Mouse (Mus musculus) lung, postnatal 0 days (tissue): ENCODE measurements around the gene Osbpl9. TPM values are rescaled to one million over a fixed set of nuclear protein-coding genes. Genes with fewer than 3 reads are reported as not detected.

Experiments
- ATAC-seq: fragments of 200-750 bp; cut with Nextera tagmentation; 2 replicates; pipeline ENCODE4 v1.8.0; 2017; ENCODE audit warnings: moderate library complexity
- DNase-seq: peaks from one replicate; pipeline ENCODE4 v3.0.0-alpha.2; 2016; ENCODE audit warnings: low spot score
- H3K27ac ChIP-seq: fragments of 300-500 bp; sonication (generic); 2 replicates; pipeline ENCODE4 v1.5.1; 2014; ENCODE audit warnings: antibody characterized with exemption, mild to moderate bottlenecking, low read length, mixed read lengths
- H3K27me3 ChIP-seq: fragments of 300-500 bp; sonication (generic); replicated peaks from 2 replicates; pipeline ENCODE4 v1.6.1; 2014; ENCODE audit warnings: low read length, mixed read lengths; ENCODE audit not compliant: insufficient read depth
- H3K36me3 ChIP-seq: fragments of 300-500 bp; sonication (generic); 2 replicates; pipeline ENCODE4 v1.6.1; 2014; ENCODE audit warnings: low read length, mixed read lengths; ENCODE audit not compliant: insufficient read depth
- H3K4me1 ChIP-seq: fragments of 300-500 bp; sonication (generic); 2 replicates; pipeline ENCODE4 v1.6.1; 2014; ENCODE audit warnings: antibody characterized with exemption, low read depth, low read length, mixed read lengths; ENCODE audit not compliant: insufficient read depth
- H3K4me2 ChIP-seq: fragments of 300-500 bp; sonication (generic); replicated peaks from 2 replicates; pipeline ENCODE4 v1.6.1; 2014; ENCODE audit warnings: low read depth, mild to moderate bottlenecking, low read length, moderate library complexity, mixed read lengths
- H3K4me3 ChIP-seq: fragments of 300-500 bp; sonication (generic); 2 replicates; pipeline ENCODE4 v1.5.1; 2014; ENCODE audit warnings: low read depth, low read length
- H3K9ac ChIP-seq: fragments of 300-500 bp; sonication (generic); replicated peaks from 2 replicates; pipeline ENCODE4 v1.6.1; 2014; ENCODE audit warnings: low read depth, mild to moderate bottlenecking
- H3K9me3 ChIP-seq: fragments of 300-500 bp; sonication (generic); 2 replicates; pipeline ENCODE4 v1.6.1; 2016; ENCODE audit warnings: low read length, mixed read lengths
- CTCF ChIP-seq: IDR thresholded peaks from 2 replicates; pipeline ENCODE4 v1.5.1; 2016; ENCODE audit warnings: antibody characterized with exemption, mild to moderate bottlenecking
- EP300 ChIP-seq: IDR thresholded peaks from 2 replicates; pipeline ENCODE4 v1.6.1; 2016; ENCODE audit warnings: antibody characterized with exemption, mild to moderate bottlenecking, control low read depth
- WGBS: fragments of 180-500 bp; shearing (Covaris S2); extraction: QIAGEN DNeasy Blood & Tissue Kit; methylation state at CpG from one replicate; pipeline ENCODE4 v1.1.7; 2014; 5-methylcytosine and 5-hydroxymethylcytosine counted together
- polyA plus RNA-seq: library from polyadenylated mRNA; unstranded; fragments of >200 nt; fragmentation: Nextera tagmentation; extraction: Ambion mirVana; gene quantifications from 2 replicates; pipeline ENCODE4 v1.2.1, GENCODE M21; 2015

The Osbpl9 gene
- polyA plus RNA-seq, 1 experiment from 2014 or later = 98.5 TPM

GRCm38 (mm10) chr4:109073296-109073695 lies 128.8 kb downstream of the Osbpl9 start:
- Histone ChIP-seq H3K27ac (no peak overlapping the region), H3K36me3 (peaks cover 15% of the 10 kb centered on the region; the same call in 1 of the 2 replicates), H3K4me3 (no peak overlapping the region), H3K4me1 (no peaks in the 10 kb centered on the region), H3K4me2 (no peak overlapping the region), H3K27me3 (no peaks in the 10 kb centered on the region), H3K9ac (no peak overlapping the region), H3K9me3 (no peaks in the 10 kb centered on the region)
- DNase-seq (no peak), ATAC-seq (no peak)
- 84% methylated on average over 3 of the region's 3 CpGs for WGBS
- no peak for TF ChIP-seq CTCF
- no peak for TF ChIP-seq EP300

- TF ChIP-seq CTCF (no peak), EP300 (no peak)
- no peaks in the 10 kb centered on the region for H3K27me3 ChIP-seq
- H3K9me3 ChIP-seq = no peaks in the 10 kb centered on the region
- H3K27ac ChIP-seq = no peak overlapping the region
- H3K4me3 ChIP-seq = no peak overlapping the region
- H3K4me2 ChIP-seq = no peak overlapping the region
- ATAC-seq = no peak
- no peaks in the 10 kb centered on the region for H3K4me1 ChIP-seq
- 75% methylated on average over 6 of the region's 6 CpGs for WGBS
- no peak for DNase-seq
- H3K9ac ChIP-seq = no peak overlapping the region
- peaks cover 15% of the 10 kb centered on the region; the same call in 1 of the 2 replicates for H3K36me3 ChIP-seq
Measured at GRCm38 (mm10) chr4:109072891-109073290, 129.2 kb downstream of the Osbpl9 start.

DNA sequence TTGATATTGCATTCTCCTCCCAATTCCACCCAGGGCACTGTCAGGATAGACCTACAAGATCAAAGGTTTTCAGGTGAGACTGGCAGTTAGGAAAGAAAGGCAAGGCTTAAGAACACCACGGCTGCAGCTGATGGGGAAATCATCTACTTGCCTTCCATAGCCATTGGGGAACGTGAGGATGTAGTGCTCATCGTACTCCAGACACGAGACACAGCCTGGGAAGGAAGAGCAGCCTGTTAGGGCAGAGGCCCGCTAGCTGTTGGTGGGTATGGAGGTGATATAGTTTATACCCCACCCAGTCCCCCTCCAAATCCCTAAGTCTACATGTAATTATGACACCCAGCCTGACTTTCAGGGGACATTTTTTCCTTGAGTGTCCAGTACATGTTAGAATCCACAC lies 136.4 kb downstream of the Osbpl9 start:
- ATAC-seq = no peak
- no peak overlapping the region for H3K4me2 ChIP-seq
- H3K9me3 ChIP-seq = no peaks in the 10 kb centered on the region
- H3K4me3 ChIP-seq = no peak overlapping the region
- WGBS = 94% methylated on average over 5 of the region's 5 CpGs
- DNase-seq = no peak
- no peak overlapping the region for H3K9ac ChIP-seq
- H3K27me3 ChIP-seq = no peaks in the 10 kb centered on the region
- peaks cover 54% of the 10 kb centered on the region for H3K36me3 ChIP-seq
- no peak overlapping the region for H3K27ac ChIP-seq
- no peak for TF ChIP-seq CTCF
- no peak for TF ChIP-seq EP300
- H3K4me1 ChIP-seq = no peaks in the 10 kb centered on the region

DNA sequence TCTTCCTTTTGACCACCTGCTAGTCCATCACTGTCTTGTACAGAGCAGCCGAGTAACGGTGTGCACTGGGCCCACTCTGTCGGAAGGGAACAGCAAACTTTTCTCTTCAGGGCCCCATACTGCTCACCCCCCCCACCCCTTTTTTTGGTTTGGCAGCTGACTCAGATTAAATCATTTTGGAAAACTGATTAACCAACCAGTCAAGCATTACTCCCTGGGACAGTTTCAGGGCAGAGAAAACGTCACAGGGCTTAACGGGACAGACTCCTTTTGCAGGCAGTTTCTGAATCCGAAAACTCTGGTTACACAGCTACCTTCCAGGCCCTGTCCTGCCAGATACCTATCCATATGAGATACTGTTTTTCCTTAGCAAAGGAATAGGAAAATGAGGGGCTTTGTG lies 137.1 kb downstream of the Osbpl9 start:
- Histone ChIP-seq H3K4me1 (no peaks in the 10 kb centered on the region), H3K27me3 (no peaks in the 10 kb centered on the region), H3K4me3 (no peak overlapping the region), H3K4me2 (no peak overlapping the region), H3K9ac (no peak overlapping the region), H3K36me3 (peaks cover 57% of the 10 kb centered on the region), H3K27ac (no peak overlapping the region), H3K9me3 (no peaks in the 10 kb centered on the region)
- TF ChIP-seq EP300 = no peak
- no peak for TF ChIP-seq CTCF
- ATAC-seq = no peak
- WGBS = 90% methylated on average over 6 of the region's 6 CpGs
- DNase-seq = no peak

GRCm38 (mm10) chr4:109059255-109059821 lies 142.7 kb downstream of the Osbpl9 start:
- H3K36me3 ChIP-seq = peaks cover 40% of the 10 kb centered on the region
- no peaks in the 10 kb centered on the region for H3K27me3 ChIP-seq
- DNase-seq (peak; percentile 49), ATAC-seq (peak; percentile 34)
- TF ChIP-seq CTCF (no peak), EP300 (no peak)
- no peak overlapping the region for H3K4me3 ChIP-seq
- H3K27ac ChIP-seq = peak overlapping the region; percentile 0; the same call in 1 of the 2 replicates
- H3K4me2 ChIP-seq = no peak overlapping the region
- no peak overlapping the region for H3K9ac ChIP-seq
- no peaks in the 10 kb centered on the region for H3K9me3 ChIP-seq
- 72% methylated on average over 4 of the region's 4 CpGs for WGBS
- H3K4me1 ChIP-seq = no peaks in the 10 kb centered on the region

GRCm38 (mm10) chr4:109057640-109058039 lies 144.4 kb downstream of the Osbpl9 start:
- H3K27ac ChIP-seq = no peak overlapping the region
- H3K4me3 ChIP-seq = no peak overlapping the region
- no peaks in the 10 kb centered on the region for H3K4me1 ChIP-seq
- 92% methylated on average over 8 of the region's 8 CpGs for WGBS
- H3K36me3 ChIP-seq = peaks cover 33% of the 10 kb centered on the region
- H3K27me3 ChIP-seq = no peaks in the 10 kb centered on the region
- no peak for ATAC-seq
- H3K9ac ChIP-seq = no peak overlapping the region
- no peak overlapping the region for H3K4me2 ChIP-seq
- DNase-seq = no peak
- H3K9me3 ChIP-seq = no peaks in the 10 kb centered on the region
- TF ChIP-seq EP300 (no peak), CTCF (no peak)

DNA sequence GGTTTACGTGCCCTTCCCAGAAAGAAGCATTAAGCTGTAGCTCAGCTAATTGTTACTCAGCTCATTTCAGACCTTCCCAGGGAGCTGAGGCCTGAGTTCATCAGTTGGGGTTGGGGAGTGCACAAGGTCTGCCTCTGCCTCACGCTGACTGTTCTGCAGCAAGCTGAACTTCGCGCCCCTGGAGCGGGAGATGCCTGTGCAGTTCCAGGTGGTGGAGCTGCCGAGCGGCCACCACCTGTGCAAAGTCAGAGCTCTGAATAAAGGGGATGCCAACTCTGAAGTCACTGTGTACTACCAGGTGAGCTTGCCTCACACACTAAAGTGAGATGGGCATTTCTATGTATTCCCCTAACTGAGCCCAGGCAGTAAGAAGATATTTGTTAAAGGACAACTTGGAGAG lies 145.7 kb downstream of the Osbpl9 start:
- Histone ChIP-seq H3K27ac (no peak overlapping the region), H3K9me3 (no peaks in the 10 kb centered on the region), H3K9ac (no peak overlapping the region), H3K27me3 (no peaks in the 10 kb centered on the region), H3K4me2 (no peak overlapping the region), H3K4me1 (no peaks in the 10 kb centered on the region; the same call in 1 of the 2 replicates), H3K4me3 (no peak overlapping the region), H3K36me3 (peaks cover 22% of the 10 kb centered on the region)
- TF ChIP-seq EP300 (no peak), CTCF (no peak)
- WGBS = 70% methylated on average over 7 of the region's 7 CpGs
- ATAC-seq = no peak
- no peak for DNase-seq
